Comparison of ENCODE assay signal across 30 mouse cellular contexts in genomic region chr12:3626880-3627279, GRCm38 (mm10). TPM values are rescaled to one million over a fixed set of nuclear protein-coding genes. Genes with fewer than 3 reads are reported as not detected.
DNase-seq lines count a peak whose midpoint lies in the region; ATAC-seq and TF ChIP-seq lines count a peak whose summit lies in the region.
"Had no signal": no experiment of that assay in that cellular context is flagged by ENCODE, and none has a peak within 500 bp of the region (broad histone marks: within the 10 kb centered on the region; RNA-seq: fewer than 3 reads in every experiment).

No protein-coding gene starts in this region.

- no peak overlapping the region for H3K4me2 ChIP-seq in intestine, embryonic 15.5 days (replicated peaks)
- H3K4me2 ChIP-seq in intestine, postnatal 0 days (replicated peaks; ENCODE audit: low read depth), result no peak overlapping the region
- H3K4me2 ChIP-seq in hindbrain, embryonic 11.5 days (replicated peaks; ENCODE audit: low read depth, low read length), result no peak overlapping the region
- H3K4me2 ChIP-seq: embryonic facial prominence, embryonic 13.5 days; forebrain, embryonic 15.5 days; heart, embryonic 15.5 days; hindbrain, embryonic 13.5 days; limb, embryonic 12.5 days; liver, embryonic 15.5 days; lung, embryonic 14.5 days; midbrain, embryonic 15.5 days had no signal

- WGBS in intestine, embryonic 15.5 days, result 68% methylated on average over 4 of the region's 4 CpGs
- 46% methylated on average over 4 of the region's 4 CpGs for WGBS in intestine, postnatal 0 days
- WGBS in hindbrain, embryonic 11.5 days, result 90% methylated on average over 4 of the region's 4 CpGs

- H3K36me3 ChIP-seq in intestine, embryonic 15.5 days, result no peaks in the 10 kb centered on the region
- no peaks in the 10 kb centered on the region for H3K36me3 ChIP-seq in intestine, postnatal 0 days (ENCODE audit: control insufficient read depth, insufficient read depth)
- H3K36me3 ChIP-seq in hindbrain, embryonic 11.5 days (ENCODE audit: control insufficient read depth, insufficient read depth, low read length), result no peaks in the 10 kb centered on the region
- H3K36me3 ChIP-seq: embryonic facial prominence, embryonic 13.5 days; forebrain, embryonic 10.5 days; forebrain, embryonic 15.5 days; heart, embryonic 15.5 days; hindbrain, embryonic 13.5 days; limb, embryonic 12.5 days; midbrain, embryonic 10.5 days; midbrain, embryonic 15.5 days had no signal

- ATAC-seq in intestine, embryonic 15.5 days, result peak; percentile 51
- no peak for ATAC-seq in intestine, postnatal 0 days
- ATAC-seq in hindbrain, embryonic 11.5 days (ENCODE audit: low FRiP score), result no peak
- ATAC-seq: CD4-positive, CD25-positive, alpha-beta regulatory T cell, adult 4 months; forebrain, embryonic 15.5 days; midbrain, embryonic 15.5 days had no signal

- no peaks in the 10 kb centered on the region for H3K9me3 ChIP-seq in intestine, embryonic 15.5 days
- no peaks in the 10 kb centered on the region for H3K9me3 ChIP-seq in intestine, postnatal 0 days (ENCODE audit: control insufficient read depth)
- H3K9me3 ChIP-seq in hindbrain, embryonic 11.5 days (ENCODE audit: control insufficient read depth, low read length), result no peaks in the 10 kb centered on the region
- H3K9me3 ChIP-seq: embryonic facial prominence, embryonic 13.5 days; forebrain, embryonic 10.5 days; forebrain, embryonic 15.5 days; heart, embryonic 15.5 days; hindbrain, embryonic 13.5 days; limb, embryonic 12.5 days; liver, embryonic 15.5 days; midbrain, embryonic 10.5 days; midbrain, embryonic 15.5 days had no signal

- H3K27me3 ChIP-seq in intestine, embryonic 15.5 days (replicated peaks), result no peaks in the 10 kb centered on the region
- no peaks in the 10 kb centered on the region for H3K27me3 ChIP-seq in intestine, postnatal 0 days (replicated peaks; ENCODE audit: control insufficient read depth, insufficient read depth, low read length)
- no peaks in the 10 kb centered on the region for H3K27me3 ChIP-seq in hindbrain, embryonic 11.5 days (ENCODE audit: control insufficient read depth, insufficient read depth, low read length)
- H3K27me3 ChIP-seq: embryonic facial prominence, embryonic 13.5 days; forebrain, embryonic 15.5 days; heart, embryonic 15.5 days; hindbrain, embryonic 13.5 days; limb, embryonic 12.5 days; liver, embryonic 15.5 days; midbrain, embryonic 15.5 days had no signal

- DNase-seq in kidney, adult 9 months, result peak; percentile 71
- DNase-seq in kidney, postnatal 14 days, result peak; percentile 48
- no peak for DNase-seq in urinary bladder, postnatal 4 days (ENCODE audit: low spot score in 2 of 2)
- DNase-seq in hindbrain, embryonic 11.5 days (ENCODE audit: low spot score), result no peak
- no peak for DNase-seq in spleen, postnatal 14 days (ENCODE audit: low spot score in 2 of 2)
- DNase-seq: adrenal gland, postnatal 25 days; cerebellum, adult 11-12 months; cerebellum, adult 9-11 months; embryo, embryonic 11 days; heart, adult 2 months; heart, postnatal 36 days; lung, embryonic 14.5 days; lung, postnatal 14 days; spleen, adult 18-20 months; thymus, adult 2 months; thymus, postnatal 36 days had no signal

- H3K9ac ChIP-seq in intestine, embryonic 15.5 days, result no peak overlapping the region
- H3K9ac ChIP-seq in intestine, postnatal 0 days (ENCODE audit: low read depth, low read length), result no peak overlapping the region
- no peak overlapping the region for H3K9ac ChIP-seq in hindbrain, embryonic 11.5 days (ENCODE audit: low read depth, low read length)
- H3K9ac ChIP-seq: embryonic facial prominence, embryonic 13.5 days; forebrain, embryonic 15.5 days; heart, embryonic 15.5 days; hindbrain, embryonic 13.5 days; limb, embryonic 12.5 days; liver, embryonic 15.5 days; lung, embryonic 14.5 days; midbrain, embryonic 15.5 days had no signal

- no peaks in the 10 kb centered on the region for H3K4me1 ChIP-seq in intestine, embryonic 15.5 days (replicated peaks)
- no peaks in the 10 kb centered on the region for H3K4me1 ChIP-seq in intestine, postnatal 0 days (replicated peaks; ENCODE audit: control insufficient read depth, insufficient read depth, low read length)
- H3K4me1 ChIP-seq in hindbrain, embryonic 11.5 days (replicated peaks; ENCODE audit: control insufficient read depth, insufficient read depth, low read length), result no peaks in the 10 kb centered on the region
- H3K4me1 ChIP-seq: embryonic facial prominence, embryonic 13.5 days; forebrain, embryonic 10.5 days; forebrain, embryonic 15.5 days; hindbrain, embryonic 13.5 days; limb, embryonic 12.5 days; liver, embryonic 15.5 days; midbrain, embryonic 15.5 days had no signal

- TF ChIP-seq CTCF in intestine, postnatal 0 days (IDR thresholded peaks at IDR 0.05; ENCODE audit: low read depth), result no peak

- no peak overlapping the region for H3K4me3 ChIP-seq in intestine, embryonic 15.5 days (replicated peaks)
- H3K4me3 ChIP-seq in intestine, postnatal 0 days (ENCODE audit: low read depth, low read length), result no peak overlapping the region
- H3K4me3 ChIP-seq in hindbrain, embryonic 11.5 days (ENCODE audit: low read depth, low read length), result no peak overlapping the region
- H3K4me3 ChIP-seq: embryonic facial prominence, embryonic 13.5 days; forebrain, embryonic 10.5 days; forebrain, embryonic 15.5 days; heart, adult 2 months; heart, embryonic 15.5 days; hindbrain, embryonic 13.5 days; left cerebral cortex, adult 2 months; limb, embryonic 12.5 days; liver, embryonic 15.5 days; midbrain, embryonic 10.5 days; midbrain, embryonic 15.5 days had no signal

- H3K27ac ChIP-seq in intestine, embryonic 15.5 days, result no peak overlapping the region
- no peak overlapping the region for H3K27ac ChIP-seq in intestine, postnatal 0 days (ENCODE audit: low read depth, low read length)
- H3K27ac ChIP-seq in hindbrain, embryonic 11.5 days (ENCODE audit: low read depth, low read length), result no peak overlapping the region
- H3K27ac ChIP-seq: embryonic facial prominence, embryonic 13.5 days; forebrain, embryonic 10.5 days; forebrain, embryonic 15.5 days; heart, adult 2 months; heart, embryonic 15.5 days; hindbrain, embryonic 13.5 days; left cerebral cortex, adult 2 months; limb, embryonic 12.5 days; liver, embryonic 15.5 days; midbrain, embryonic 10.5 days; midbrain, embryonic 15.5 days; stomach, postnatal 0 days had no signal

RNA-seq across cellular contexts. Expression of gene Dtnb, which starts 54.7 kb away (rescaled TPM):
- polyA plus RNA-seq in intestine, embryonic 15.5 days (2015; fragmentation: Nextera tagmentation; extraction: Ambion mirVana), result 24.7 and 25.0 TPM in 2 replicates
- 9.4 and 9.8 TPM in 2 replicates for polyA plus RNA-seq in intestine, postnatal 0 days (2015; fragmentation: Nextera tagmentation; extraction: Ambion mirVana)
- polyA plus RNA-seq in hindbrain, embryonic 11.5 days (2014; fragmentation: Nextera tagmentation; extraction: Ambion mirVana), result 36.0 and 37.6 TPM in 2 replicates

Comparison
In these comparisons a context has a peak if more than half of its experiments do, and no peak if none do; other contexts are left out.
1. DNase-seq: peak in kidney, adult 9 months (single experiment) and kidney, postnatal 14 days (single experiment); none in urinary bladder, postnatal 4 days (0 of 2), hindbrain, embryonic 11.5 days (single experiment) and spleen, postnatal 14 days (0 of 2).